Mouse (Mus musculus) macrophage (primary cell): ENCODE measurements at regions not wholly inside any gene's neighbourhood (a gene's known extent, or its start where the extent isn't known, plus 50 kb on each side); places are given as distances from the start of the nearest gene placed in this dataset.

ENCODE experiments used
- H3K27ac ChIP-seq: fragments of 350-480 bp; formaldehyde crosslinking; 2 replicates; pipeline ENCODE4 v1.9.0; 2021
- H3K36me3 ChIP-seq: fragments of 350-480 bp; formaldehyde crosslinking; 2 replicates; pipeline ENCODE4 v1.9.0; 2021; ENCODE audit errors: inconsistent target
- H3K4me3 ChIP-seq: fragments of 350-480 bp; formaldehyde crosslinking; 2 replicates; pipeline ENCODE4 v1.9.0; 2021; ENCODE audit errors: inconsistent target
- H3K79me2 ChIP-seq: fragments of 350-480 bp; formaldehyde crosslinking; 2 replicates; pipeline ENCODE4 v1.9.0; 2021; ENCODE audit errors: inconsistent target
- WGBS: methylation state at CpG from one replicate; pipeline ENCODE4 v1.1.7; 2026; ENCODE audit warnings: inconsistent platforms; ENCODE audit not compliant: missing documents; 5-methylcytosine and 5-hydroxymethylcytosine counted together

DNA sequence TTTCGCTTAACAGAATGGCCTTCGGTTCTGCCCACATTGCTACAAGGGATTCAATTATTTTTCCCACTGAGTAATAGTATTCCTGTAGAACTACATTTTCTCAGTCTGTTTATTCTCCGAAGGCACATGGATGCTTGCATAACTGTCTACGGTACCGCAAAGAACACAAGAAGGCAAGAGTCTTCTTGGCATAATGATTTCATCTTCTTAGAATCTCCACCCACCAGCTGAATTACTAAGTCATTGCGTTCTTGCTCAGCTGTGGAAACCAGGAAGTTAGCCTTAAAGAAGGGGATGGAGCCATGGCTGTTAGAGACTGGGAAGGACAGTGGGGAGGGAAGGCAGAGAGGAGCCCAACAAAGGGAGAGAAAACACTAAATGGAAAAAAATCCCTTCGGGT is 116.4 kb upstream of the Kit start:
- Histone ChIP-seq H3K79me2 (no peaks in the 10 kb centered on the region), H3K27ac (no peak overlapping the region), H3K36me3 (no peaks in the 10 kb centered on the region), H3K4me3 (no peak overlapping the region)
- WGBS = 85% methylated on average over 7 of the region's 7 CpGs

DNA sequence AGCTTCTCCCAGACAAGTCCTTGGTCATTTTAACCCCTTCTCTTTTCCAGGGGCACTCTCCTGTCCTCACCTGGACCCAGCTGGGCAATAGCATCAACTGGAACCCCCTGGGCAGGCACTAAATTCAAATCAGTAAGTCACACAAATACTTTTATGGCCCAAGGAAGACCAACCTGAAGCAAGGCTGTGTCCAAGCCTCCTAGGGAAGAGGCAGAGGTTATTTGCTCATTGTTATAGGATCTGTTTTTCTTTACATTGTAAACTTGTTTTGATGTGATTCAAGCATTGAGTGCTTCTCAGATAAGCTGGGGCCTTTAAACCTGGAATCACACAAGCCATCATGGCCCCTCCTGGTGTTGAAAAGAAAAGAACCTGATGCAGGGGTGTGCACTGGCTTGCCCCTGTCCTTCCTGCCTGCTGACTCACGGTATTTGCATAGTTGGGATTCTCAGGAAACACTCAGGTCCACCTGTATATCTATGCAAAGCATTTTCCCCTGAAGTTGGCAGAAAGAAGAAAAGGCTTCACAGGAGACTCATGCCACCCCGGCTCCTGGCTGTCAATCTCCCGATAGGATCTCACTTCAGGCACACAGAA is 114.9 kb upstream of the Kit start:
- WGBS = 76% methylated on average over 3 of the region's 3 CpGs
- Histone ChIP-seq H3K36me3 (no peaks in the 10 kb centered on the region), H3K27ac (no peak overlapping the region), H3K4me3 (no peak overlapping the region), H3K79me2 (no peaks in the 10 kb centered on the region)

DNA sequence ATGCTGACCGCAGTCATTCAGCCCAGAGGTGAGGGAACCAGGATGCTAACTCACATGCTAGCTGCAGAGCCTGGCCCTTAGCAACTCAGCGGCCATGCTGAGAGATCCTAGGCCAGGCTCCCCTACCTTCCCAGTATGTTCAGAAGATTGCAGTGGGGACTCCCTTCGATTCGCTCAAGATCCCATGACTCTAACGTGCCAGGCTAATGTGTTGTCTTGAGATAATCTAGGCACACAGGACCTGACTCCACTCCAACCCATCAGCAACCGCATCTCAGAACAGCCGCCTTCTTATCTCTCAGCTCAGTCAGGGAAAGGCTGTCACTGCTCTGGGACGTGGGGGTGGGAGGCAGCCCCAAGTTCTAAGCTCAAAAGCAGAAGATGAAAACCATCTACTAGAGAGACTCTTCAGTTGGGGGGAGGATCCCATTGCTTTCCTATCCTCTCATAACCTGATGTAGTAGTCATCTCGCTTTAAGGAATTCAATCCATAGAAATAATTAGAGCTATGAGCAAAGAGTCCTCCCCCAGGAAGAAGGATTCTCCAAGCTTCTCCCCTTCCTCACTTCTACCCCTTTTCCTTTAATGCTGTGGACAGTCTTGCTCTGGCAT is 114.2 kb upstream of the Kit start:
- Histone ChIP-seq H3K4me3 (no peak overlapping the region), H3K36me3 (no peaks in the 10 kb centered on the region), H3K79me2 (no peaks in the 10 kb centered on the region), H3K27ac (no peak overlapping the region)
- WGBS = 78% methylated on average over 9 of the region's 9 CpGs

DNA sequence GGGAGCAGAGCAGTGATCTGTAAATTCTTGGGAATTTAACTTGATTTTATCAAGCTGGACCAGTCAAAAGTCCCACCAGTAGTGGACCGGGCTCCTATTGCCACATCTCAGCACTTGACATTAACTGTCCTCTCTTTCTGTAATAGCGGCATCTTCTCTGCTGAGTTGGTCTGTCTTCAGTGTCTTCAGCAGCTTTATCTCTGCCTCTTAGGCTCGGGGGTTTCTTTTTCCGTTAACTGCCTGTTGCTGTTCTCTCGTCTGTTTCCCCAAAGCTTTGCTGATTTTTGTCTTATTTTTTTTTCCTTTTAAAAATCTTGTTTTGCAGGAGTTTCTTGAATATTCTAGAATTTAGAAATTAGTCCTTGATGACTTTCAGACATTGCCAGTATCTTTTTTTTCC is 113.3 kb upstream of the Kit start:
- WGBS = 88% methylated on average over 5 of the region's 5 CpGs
- H3K36me3 ChIP-seq = no peaks in the 10 kb centered on the region
- no peak overlapping the region for H3K27ac ChIP-seq
- no peak overlapping the region for H3K4me3 ChIP-seq
- H3K79me2 ChIP-seq = no peaks in the 10 kb centered on the region

DNA sequence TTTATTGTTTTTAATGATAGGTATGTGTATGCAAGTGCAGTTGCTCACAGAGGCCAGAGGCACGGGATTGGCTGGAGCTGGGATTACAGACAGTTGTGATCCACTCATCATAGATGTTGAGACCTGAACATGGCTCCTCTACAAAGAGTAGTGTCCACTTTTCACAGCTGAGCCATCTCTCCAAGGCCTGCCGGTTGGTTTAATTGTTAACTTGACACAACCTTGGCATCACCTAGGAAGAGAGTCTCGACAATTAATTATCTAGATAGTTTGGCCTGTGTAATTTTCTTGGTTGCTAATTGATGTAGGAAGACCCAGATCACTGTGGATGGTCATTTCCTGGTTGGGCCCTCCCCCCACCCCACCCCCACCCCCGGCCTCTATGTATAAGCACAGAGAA is 111.1 kb upstream of the Kit start:
- H3K36me3 ChIP-seq = no peaks in the 10 kb centered on the region
- no peaks in the 10 kb centered on the region for H3K79me2 ChIP-seq
- H3K27ac ChIP-seq = no peak overlapping the region
- H3K4me3 ChIP-seq = no peak overlapping the region
- 88% methylated on average over 4 of the region's 4 CpGs for WGBS

DNA sequence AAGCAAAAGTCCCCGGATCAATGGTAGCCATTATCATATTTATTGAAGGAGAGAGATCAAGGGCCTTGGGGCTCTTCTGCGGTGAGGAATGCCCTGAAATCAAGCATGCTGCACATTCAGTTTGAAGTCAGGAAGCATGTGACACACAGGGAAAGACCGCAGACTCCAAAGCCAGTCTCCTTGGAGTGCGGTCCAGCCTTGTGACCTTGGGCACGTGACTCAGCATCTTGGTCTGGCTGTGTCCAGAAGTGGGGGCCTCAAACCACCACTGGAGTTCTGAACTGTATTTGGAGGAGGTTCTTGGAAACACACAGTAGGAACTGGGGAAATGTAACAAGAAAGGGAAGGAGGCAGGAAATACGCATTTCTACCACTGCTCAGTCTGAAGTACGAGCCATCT is 109.0 kb upstream of the Kit start:
- WGBS = 58% methylated on average over 7 of the region's 7 CpGs
- no peaks in the 10 kb centered on the region for H3K79me2 ChIP-seq

DNA sequence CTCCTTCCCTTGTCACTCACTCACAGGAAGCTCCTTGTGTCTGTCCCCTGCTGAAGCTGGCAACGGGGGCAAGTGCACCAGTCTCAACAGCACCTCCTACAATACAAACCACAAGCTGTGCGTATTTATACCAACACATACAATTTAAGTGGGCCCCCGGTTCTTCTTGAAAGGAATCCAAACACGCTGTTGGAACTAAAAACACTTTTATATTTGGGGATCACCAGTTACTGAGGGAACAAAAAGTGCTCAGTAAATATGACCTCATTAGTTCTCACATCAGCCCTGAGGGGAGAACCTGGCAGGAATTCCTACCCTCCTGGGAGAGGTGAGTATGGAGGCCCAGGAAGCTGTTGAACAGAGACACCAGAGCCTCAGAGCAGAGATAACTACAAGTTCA is 107.8 kb upstream of the Kit start:
- WGBS = 33% methylated on average over 4 of the region's 4 CpGs
- Histone ChIP-seq H3K36me3 (no peaks in the 10 kb centered on the region), H3K79me2 (no peaks in the 10 kb centered on the region), H3K27ac (no peak overlapping the region), H3K4me3 (no peak overlapping the region)

More for the DNA sequence above, 109.0 kb upstream of the Kit start:
- no peaks in the 10 kb centered on the region for H3K36me3 ChIP-seq
- H3K4me3 ChIP-seq = no peak overlapping the region
- H3K27ac ChIP-seq = no peak overlapping the region

DNA sequence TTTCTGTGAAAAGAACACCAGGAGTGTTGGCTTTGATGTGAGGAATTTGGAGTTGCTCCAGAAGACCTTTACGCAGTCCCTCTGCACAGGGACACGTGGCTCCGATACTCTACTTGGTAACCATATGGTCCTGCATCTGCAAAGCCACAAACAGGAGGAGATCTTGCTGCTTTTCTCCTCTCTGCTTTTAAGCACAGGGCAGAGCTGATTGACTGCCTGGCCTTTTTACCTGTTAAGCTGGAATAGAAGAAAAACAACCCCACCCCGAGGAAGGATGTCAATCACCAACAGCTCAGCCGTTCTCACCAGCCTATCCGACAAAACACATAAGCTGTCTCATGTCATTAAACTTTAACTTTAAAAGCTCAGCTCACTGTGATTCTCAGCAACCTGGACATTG is 106.8 kb upstream of the Kit start:
- Histone ChIP-seq H3K4me3 (no peak overlapping the region), H3K36me3 (no peaks in the 10 kb centered on the region), H3K27ac (no peak overlapping the region), H3K79me2 (no peaks in the 10 kb centered on the region)
- WGBS = 79% methylated on average over 6 of the region's 6 CpGs

DNA sequence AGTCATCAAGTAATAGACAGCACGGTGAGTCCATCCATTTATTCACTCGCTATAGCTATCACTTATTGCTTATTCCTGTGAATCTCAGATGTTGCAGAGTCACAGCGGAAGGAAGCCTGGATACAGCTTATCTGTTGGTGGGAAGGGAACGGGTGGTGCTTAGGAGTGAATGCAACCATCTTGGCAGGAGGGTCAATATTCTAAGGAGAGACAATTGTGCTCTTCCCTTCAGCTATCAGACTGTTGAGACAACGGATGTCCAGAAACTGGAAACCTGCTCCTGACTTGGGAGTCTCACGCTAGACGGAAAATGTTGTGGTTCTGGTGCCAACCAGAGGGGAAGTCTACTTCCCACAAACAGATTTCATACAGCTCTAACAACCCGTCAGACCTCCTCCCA is 103.7 kb upstream of the Kit start:
- H3K79me2 ChIP-seq = no peaks in the 10 kb centered on the region
- H3K27ac ChIP-seq = no peak overlapping the region
- H3K4me3 ChIP-seq = no peak overlapping the region
- 51% methylated on average over 8 of the region's 8 CpGs for WGBS
- H3K36me3 ChIP-seq = no peaks in the 10 kb centered on the region

DNA sequence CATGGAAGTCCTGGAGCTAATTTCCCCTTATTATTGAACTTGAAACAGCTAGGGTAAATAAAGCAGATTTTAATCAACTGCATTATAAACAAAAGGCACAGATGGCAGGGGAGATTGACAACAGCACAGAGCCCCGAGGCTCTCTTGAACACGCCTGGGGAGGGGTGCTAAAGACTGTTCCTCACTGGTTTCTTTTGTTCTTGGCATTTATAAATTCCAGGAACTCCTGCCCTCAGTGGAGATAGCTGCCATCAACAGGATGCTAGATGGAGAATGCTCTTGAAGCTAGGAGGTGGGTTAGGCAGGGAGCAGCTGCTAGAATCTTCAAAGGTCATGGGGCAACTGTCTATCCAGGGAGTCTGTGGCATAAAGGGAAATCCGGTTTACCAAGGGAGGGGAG is 102.2 kb upstream of the Kit start:
- H3K27ac ChIP-seq = no peak overlapping the region
- H3K4me3 ChIP-seq = no peak overlapping the region
- H3K79me2 ChIP-seq = no peaks in the 10 kb centered on the region
- WGBS = 85% methylated on average over 3 of the region's 3 CpGs
- no peaks in the 10 kb centered on the region for H3K36me3 ChIP-seq

DNA sequence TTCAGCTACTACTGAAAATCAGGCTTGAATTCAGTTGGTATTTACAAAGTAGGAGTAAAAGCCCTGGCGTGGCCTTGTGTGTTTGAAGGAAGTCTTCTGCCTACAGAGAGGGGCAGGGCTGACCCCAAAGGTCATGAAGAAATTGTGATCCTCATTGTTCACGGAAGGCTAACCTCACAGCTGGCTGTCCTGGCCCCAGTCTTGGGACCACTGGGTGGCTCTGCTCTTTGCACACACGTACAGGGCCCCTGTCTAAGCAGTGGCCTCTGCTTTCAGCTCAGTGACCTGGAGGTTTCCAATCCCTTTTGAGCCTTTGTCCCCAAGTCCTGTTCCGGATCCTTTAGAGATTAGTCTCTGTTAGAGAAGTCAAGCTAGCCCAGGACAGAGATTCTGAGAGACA is 99.3 kb upstream of the Kit start:
- WGBS = 83% methylated on average over 4 of the region's 4 CpGs
- Histone ChIP-seq H3K27ac (no peak overlapping the region), H3K36me3 (no peaks in the 10 kb centered on the region), H3K79me2 (no peaks in the 10 kb centered on the region), H3K4me3 (no peak overlapping the region)

DNA sequence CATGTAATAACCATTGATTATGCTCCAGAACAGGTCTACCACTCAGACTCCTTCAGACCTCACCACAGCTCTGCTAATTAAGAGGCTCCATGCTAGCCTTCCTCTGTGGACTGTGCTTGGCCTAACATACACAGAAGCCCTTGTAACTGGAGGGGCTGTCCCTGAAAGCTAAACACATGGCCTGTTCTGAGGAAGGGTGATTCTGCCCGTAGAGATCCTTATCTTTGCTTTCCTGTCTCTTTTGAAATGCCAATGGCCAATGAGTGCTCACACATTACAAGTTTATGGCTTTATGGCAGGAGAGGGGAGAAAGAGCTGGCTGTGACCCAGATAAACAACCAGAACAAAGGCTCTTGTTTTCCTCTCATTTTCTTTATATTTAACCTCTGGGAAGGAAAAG is 96.2 kb upstream of the Kit start:
- Histone ChIP-seq H3K27ac (no peak overlapping the region), H3K4me3 (no peak overlapping the region), H3K36me3 (no peaks in the 10 kb centered on the region), H3K79me2 (no peaks in the 10 kb centered on the region)
- 0% methylated on average over 1 of the region's 1 CpGs for WGBS

DNA sequence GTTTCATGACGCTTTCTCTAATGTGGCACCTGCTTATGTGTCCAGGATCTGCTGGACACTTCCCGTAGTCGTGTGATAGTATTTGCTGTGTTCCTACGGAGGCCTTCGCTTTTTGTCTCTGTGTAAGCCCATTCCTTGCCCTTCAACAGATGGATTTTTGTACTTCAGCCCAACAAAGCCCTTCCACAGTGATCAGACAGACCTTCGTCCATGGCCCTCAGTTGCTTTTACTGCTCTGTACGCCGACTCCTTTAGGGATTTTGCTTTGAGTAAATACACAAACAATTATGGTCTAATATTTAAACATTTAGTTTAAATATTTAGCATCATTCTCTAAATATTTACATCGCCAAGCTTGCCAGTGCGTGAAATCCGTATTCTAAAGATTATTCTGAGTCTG is 95.6 kb upstream of the Kit start:
- no peak overlapping the region for H3K4me3 ChIP-seq
- WGBS = 98% methylated on average over 11 of the region's 11 CpGs
- H3K27ac ChIP-seq = no peak overlapping the region
- no peaks in the 10 kb centered on the region for H3K36me3 ChIP-seq
- no peaks in the 10 kb centered on the region for H3K79me2 ChIP-seq

DNA sequence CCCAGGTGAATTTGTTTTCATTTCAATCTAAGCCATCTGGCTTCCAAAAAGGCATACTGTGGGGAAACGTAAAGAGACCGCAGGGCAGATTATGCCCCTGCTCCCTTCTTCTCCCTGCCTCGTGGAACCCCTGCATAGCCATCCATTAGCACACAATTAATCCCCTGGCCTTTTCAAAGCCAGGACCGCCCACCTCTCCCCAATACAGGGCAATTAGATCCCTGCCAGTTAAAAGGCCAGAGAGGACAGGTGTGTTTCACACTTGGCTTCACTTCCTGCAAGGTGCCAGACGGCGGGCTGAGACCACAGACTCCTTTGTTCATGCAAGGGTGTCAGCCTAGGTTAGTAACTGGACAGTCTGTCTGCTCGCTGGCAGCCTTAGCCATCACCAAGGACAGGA is 93.1 kb upstream of the Kit start:
- Histone ChIP-seq H3K4me3 (no peak overlapping the region), H3K27ac (no peak overlapping the region), H3K36me3 (no peaks in the 10 kb centered on the region), H3K79me2 (no peaks in the 10 kb centered on the region)
- WGBS = 89% methylated on average over 7 of the region's 7 CpGs

DNA sequence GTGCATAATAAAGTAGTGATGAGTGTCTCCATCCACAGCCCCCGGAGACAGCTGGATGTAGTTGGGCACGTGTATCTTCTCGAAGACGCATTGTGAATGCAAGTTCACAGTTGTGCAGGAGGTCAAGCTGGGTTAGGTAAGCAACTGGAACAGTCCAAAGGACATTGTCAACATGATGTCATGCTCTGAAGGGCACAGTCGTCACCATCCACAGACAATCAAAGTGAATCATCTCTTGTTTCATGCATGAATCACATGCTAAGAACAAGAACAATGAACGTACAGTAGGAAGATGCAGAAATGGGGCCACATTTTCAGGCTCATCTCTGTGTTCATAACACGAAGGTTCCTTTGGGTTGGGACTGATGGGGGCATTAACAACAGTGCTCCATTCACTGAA is 90.4 kb upstream of the Kit start:
- WGBS = 95% methylated on average over 7 of the region's 7 CpGs
- Histone ChIP-seq H3K36me3 (no peaks in the 10 kb centered on the region), H3K79me2 (no peaks in the 10 kb centered on the region), H3K4me3 (no peak overlapping the region), H3K27ac (no peak overlapping the region)

DNA sequence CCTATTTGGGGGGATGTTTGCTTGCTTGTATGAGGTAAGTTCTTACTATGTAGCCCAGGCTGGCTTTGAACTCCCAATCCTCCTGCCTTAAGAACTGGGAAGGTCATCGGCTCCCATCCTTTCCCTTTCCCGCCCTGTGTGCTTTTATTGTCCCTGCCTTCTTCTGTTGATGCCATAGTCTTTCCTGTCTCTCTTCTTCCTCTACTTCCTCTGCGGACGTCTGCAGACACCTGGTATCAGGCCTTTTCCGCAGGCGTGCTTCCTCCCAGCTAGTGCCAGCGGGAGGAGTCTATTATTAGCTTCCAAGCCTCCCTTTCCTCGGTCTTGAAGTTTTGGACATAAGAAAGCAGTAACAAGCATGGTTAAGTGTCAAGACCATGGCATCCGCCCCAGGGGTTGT is 83.9 kb upstream of the Kit start:
- H3K4me3 ChIP-seq = no peak overlapping the region
- no peak overlapping the region for H3K27ac ChIP-seq
- 76% methylated on average over 9 of the region's 9 CpGs for WGBS
- no peaks in the 10 kb centered on the region for H3K79me2 ChIP-seq
- H3K36me3 ChIP-seq = no peaks in the 10 kb centered on the region
